Mouse (Mus musculus) midbrain, embryonic 13.5 days (tissue): Measurements from ENCODE around the gene Mrpl38. TPM values are rescaled to one million over a fixed set of nuclear protein-coding genes. Genes with fewer than 3 reads are reported as not detected.

Experiments
- ATAC-seq: fragments of 200-750 bp; cut with Nextera tagmentation; 2 replicates; pipeline ENCODE4 v1.8.0; 2017; ENCODE audit warnings: mild to moderate bottlenecking, moderate TSS enrichment, moderate library complexity
- H3K27ac ChIP-seq: fragments of 300-500 bp; sonication (generic); 2 replicates; pipeline ENCODE4 v1.5.1; 2015; ENCODE audit warnings: inconsistent platforms, mild to moderate bottlenecking, moderate library complexity
- H3K27me3 ChIP-seq: fragments of 300-500 bp; sonication (generic); 2 replicates; pipeline ENCODE4 v1.6.1; 2015; ENCODE audit warnings: mild to moderate bottlenecking, inconsistent platforms
- H3K36me3 ChIP-seq: fragments of 300-500 bp; sonication (generic); 2 replicates; pipeline ENCODE4 v1.6.1; 2015; ENCODE audit warnings: mild to moderate bottlenecking, inconsistent platforms
- H3K4me1 ChIP-seq: fragments of 300-500 bp; sonication (generic); replicated peaks from 2 replicates; pipeline ENCODE4 v1.6.1; 2015; ENCODE audit warnings: inconsistent platforms
- H3K4me2 ChIP-seq: fragments of 300-500 bp; sonication (generic); replicated peaks from 2 replicates; pipeline ENCODE4 v1.6.1; 2015; ENCODE audit warnings: moderate library complexity, mild to moderate bottlenecking, inconsistent platforms
- H3K4me3 ChIP-seq: fragments of 300-500 bp; sonication (generic); replicated peaks from 2 replicates; pipeline ENCODE4 v1.5.1; 2015; ENCODE audit warnings: mild to moderate bottlenecking, inconsistent platforms
- H3K9ac ChIP-seq: fragments of 300-500 bp; sonication (generic); replicated peaks from 2 replicates; pipeline ENCODE4 v1.6.1; 2015; ENCODE audit warnings: mild to moderate bottlenecking, inconsistent platforms
- H3K9me3 ChIP-seq: fragments of 300-500 bp; sonication (generic); 2 replicates; pipeline ENCODE4 v1.6.1; 2016; ENCODE audit warnings: mild to moderate bottlenecking, inconsistent platforms
- whole genome bisulfite sequencing: fragments of 180-500 bp; shearing (Covaris S2); methylation state at CpG from one replicate; pipeline ENCODE4 v1.1.7; 2015; 5-methylcytosine and 5-hydroxymethylcytosine counted together
- polyA plus RNA-seq: library from polyadenylated mRNA; unstranded; fragments of >200 nt; fragmentation: Nextera tagmentation; extraction: Ambion mirVana; gene quantifications from 2 replicates; pipeline ENCODE4 v1.2.1, GENCODE M21; 2015

Gene Mrpl38
- polyA plus RNA-seq = 76.2 and 78.3 TPM in 2 replicates

DNA sequence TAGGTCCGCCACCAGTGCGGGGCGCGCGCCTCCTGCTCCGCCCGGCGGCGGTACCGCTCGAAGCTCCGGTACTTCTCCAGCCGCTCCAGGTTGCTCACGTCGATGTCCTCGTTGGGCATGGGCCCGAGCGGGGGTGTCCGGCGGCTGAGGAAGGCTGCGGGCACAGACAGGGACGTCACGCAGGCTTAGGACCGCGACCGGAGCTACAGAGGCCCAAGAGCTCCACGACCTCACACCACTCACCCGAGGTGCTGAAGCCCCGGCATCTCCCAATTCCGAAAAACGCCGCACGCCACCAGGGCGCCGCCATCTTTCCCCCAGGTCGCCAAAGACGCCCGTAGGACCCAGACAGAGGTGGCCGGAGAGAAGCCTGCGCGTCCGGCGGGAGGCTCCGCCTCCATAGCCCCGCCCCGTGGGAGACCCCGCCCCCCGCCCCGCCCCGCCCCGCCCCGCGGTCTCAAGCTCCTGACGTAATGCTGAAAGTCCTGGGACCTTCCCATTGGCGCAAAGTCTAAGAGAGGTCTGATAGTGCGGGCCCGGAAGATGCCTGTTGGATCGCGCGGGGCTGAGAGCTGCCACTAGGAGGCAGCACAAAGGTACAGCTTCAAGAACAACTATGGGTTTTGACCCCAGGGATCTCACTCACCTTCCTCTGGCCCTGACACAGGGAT, at the start of gene Mrpl38:
Gene Mrpl38, minus strand, starts transcription at position 401 of the 671 bp plus-strand sequence.
- Histone ChIP-seq H3K36me3 (peaks cover 44% of the 10 kb centered on the region), H3K9ac (peak within 1 kb of the TSS; percentile 81), H3K4me3 (peak within 1 kb of the TSS; percentile 71), H3K27ac (peak within 1 kb of the TSS; percentile 58), H3K27me3 (no peaks in the 10 kb centered on the region), H3K4me2 (peak within 1 kb of the TSS; percentile 79), H3K9me3 (no peaks in the 10 kb centered on the region), H3K4me1 (peaks cover 19% of the 10 kb centered on the region)
- peak; percentile 97 for ATAC-seq
- WGBS = under 1% methylated on average over 59 of the region's 60 CpGs

DNA sequence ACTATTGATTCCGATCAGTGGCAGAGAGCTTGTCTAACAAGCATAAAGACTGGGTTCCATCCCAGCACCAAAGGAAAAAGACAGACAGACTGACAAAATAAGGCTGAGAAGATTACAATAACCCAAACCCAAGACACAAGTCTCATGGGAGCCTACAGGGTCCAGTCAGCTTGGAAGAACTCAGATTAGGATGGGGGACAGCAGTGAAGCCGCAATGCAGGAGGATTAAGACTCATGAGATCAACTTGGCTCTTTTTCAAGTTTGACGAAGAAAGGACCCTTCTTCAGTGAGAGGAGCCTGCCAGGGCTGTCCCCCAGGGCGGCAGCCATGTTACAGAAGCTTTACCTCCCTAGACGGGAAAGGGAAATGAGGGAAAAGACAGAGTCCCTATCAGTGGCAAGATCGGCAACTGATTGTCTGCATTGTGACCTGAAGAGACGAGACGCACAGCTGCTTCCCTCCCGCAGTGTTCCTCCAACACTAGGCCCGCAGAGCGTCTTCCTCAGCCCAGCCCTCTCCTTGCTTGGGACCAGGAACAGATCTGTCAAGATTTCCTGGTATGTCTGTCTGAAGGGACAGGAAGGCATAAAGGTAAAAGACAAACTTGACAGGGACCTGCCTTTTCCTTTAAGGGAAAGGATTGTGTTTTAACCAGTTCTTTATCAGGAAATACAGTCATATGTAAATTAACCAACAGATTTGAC, 48.7 kb upstream of the Mrpl38 start:
- 40% methylated on average over 11 of the region's 11 CpGs for WGBS
- Histone ChIP-seq H3K9ac (0 out of 2 replicates have a peak overlapping the region, but pooled peaks have one; percentile 32), H3K27ac (peak overlapping the region; percentile 62)

DNA sequence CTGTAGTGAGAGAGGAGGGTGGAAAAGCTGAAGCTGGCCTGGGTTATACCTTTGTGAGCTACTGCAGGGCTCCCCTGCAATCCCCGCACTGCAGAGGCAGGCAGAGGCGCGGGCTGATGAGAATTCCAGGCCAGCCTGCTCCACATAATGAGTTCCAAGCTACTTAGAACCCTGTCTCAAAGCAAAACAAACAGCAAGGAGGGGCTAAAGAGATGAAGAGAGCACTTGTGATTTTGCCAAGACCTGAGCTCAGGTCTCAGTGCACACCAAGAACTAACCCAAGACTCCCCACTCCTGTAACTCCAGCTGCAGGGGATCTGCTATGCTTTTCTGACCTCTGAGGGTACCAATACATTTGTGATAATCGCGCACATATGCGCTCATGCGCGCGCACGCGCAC, 47.7 kb upstream of the Mrpl38 start:
- no peaks in the 10 kb centered on the region for H3K27me3 ChIP-seq
- no peak overlapping the region for H3K4me2 ChIP-seq
- 90% methylated on average over 11 of the region's 11 CpGs for WGBS
- H3K4me1 ChIP-seq = peaks cover 16% of the 10 kb centered on the region
- no peaks in the 10 kb centered on the region for H3K9me3 ChIP-seq
- peaks cover 80% of the 10 kb centered on the region for H3K36me3 ChIP-seq
- ATAC-seq = no peak
- H3K4me3 ChIP-seq = no peak overlapping the region
- H3K9ac ChIP-seq = no peak overlapping the region
- H3K27ac ChIP-seq = peak overlapping the region; percentile 51; the same call in 1 of the 2 replicates

More for the DNA sequence above, 48.7 kb upstream of the Mrpl38 start:
- ATAC-seq = no peak
- Histone ChIP-seq H3K4me3 (no peak overlapping the region), H3K4me1 (peaks cover 16% of the 10 kb centered on the region), H3K4me2 (no peak overlapping the region), H3K27me3 (no peaks in the 10 kb centered on the region), H3K36me3 (peaks cover 76% of the 10 kb centered on the region), H3K9me3 (no peaks in the 10 kb centered on the region)

DNA sequence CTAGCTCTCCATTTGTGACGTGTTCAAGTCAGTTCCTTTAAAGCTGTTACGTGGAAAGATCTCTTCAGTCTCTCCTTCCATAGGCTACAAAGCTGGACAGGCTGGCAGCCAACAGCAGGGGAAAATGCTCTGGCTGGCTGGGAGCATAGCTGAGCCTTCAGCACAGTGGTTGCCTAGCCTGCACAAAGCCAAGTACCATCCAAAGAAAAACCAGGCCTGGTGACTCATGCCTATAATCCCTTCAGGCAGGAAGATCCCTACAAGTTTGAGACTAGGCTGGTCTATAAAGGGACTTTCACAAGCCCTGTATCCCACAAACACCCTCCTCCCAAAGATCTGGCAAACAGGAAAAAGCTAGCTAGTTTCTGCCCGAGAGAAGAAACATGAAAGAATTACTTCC, 47.2 kb upstream of the Mrpl38 start:
- 85% methylated on average over 3 of the region's 3 CpGs for WGBS
- no peaks in the 10 kb centered on the region for H3K27me3 ChIP-seq
- H3K27ac ChIP-seq = peak overlapping the region; percentile 51; the same call in 1 of the 2 replicates
- H3K9me3 ChIP-seq = no peaks in the 10 kb centered on the region
- H3K36me3 ChIP-seq = peaks cover 79% of the 10 kb centered on the region
- H3K4me3 ChIP-seq = no peak overlapping the region
- no peak overlapping the region for H3K9ac ChIP-seq
- ATAC-seq = no peak
- no peak overlapping the region for H3K4me2 ChIP-seq
- H3K4me1 ChIP-seq = peaks cover 16% of the 10 kb centered on the region

DNA sequence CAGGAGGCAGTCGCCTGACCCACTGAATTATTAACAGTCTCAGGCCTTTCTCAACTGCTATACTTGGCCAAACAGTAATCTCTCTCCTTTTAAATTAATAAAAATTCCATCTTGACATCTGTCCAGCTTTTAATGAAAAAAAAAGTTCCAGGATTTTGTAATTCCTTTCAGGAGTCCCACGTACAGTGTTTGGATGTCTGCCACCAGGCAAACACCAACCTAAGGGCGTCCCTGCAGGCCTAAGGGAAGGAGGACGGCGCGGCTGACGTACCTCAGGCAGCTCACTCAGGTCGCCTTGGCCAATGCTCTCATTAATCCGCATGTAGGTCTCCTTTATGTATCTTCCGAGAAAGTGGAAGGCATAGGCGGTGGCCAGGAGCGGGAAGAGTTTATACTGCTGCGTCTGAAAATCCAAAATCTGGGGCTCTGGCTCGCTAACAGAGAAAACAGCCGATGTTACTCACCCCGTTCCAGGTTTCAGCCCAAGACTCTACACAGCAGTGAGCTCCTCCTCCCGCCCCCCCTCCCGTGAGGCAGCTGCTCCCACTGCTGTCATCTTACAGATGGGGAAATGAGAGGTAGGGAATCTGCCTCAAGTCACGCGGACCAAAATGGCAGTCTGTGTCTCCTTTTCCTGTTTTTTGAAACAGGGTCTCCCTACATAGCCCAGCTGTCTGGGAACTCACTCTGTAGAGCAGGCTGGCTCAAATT, 39.9 kb upstream of the Mrpl38 start:
- H3K36me3 ChIP-seq = peaks cover 94% of the 10 kb centered on the region
- no peak overlapping the region for H3K27ac ChIP-seq
- H3K27me3 ChIP-seq = no peaks in the 10 kb centered on the region
- H3K4me1 ChIP-seq = no peaks in the 10 kb centered on the region
- WGBS = 91% methylated on average over 20 of the region's 20 CpGs
- ATAC-seq = no peak
- H3K4me3 ChIP-seq = no peak overlapping the region
- H3K9ac ChIP-seq = no peak overlapping the region
- no peaks in the 10 kb centered on the region for H3K9me3 ChIP-seq
- no peak overlapping the region for H3K4me2 ChIP-seq

DNA sequence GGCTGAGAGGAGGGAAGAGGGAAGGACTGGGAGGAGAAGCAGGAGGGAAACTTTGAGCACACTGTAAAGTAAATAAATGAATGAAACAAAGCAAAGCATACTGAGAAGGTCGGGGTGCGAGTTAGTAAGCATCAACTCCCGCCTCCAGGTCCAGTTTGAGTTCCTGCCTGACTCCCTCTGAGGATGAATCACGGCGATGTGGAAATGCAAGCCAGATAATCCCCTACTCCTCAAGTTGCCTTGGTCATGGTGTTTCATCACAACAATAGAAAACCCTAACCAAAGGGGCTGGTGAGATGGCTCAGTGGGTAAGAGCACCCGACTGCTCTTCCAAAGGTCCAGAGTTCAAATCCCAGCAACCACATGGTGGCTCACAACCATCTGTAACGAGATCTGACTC, 37.3 kb upstream of the Mrpl38 start:
- peaks cover 96% of the 10 kb centered on the region for H3K36me3 ChIP-seq
- H3K4me1 ChIP-seq = no peaks in the 10 kb centered on the region
- no peak overlapping the region for H3K4me3 ChIP-seq
- H3K27ac ChIP-seq = no peak overlapping the region
- H3K27me3 ChIP-seq = no peaks in the 10 kb centered on the region
- no peaks in the 10 kb centered on the region for H3K9me3 ChIP-seq
- no peak overlapping the region for H3K4me2 ChIP-seq
- H3K9ac ChIP-seq = no peak overlapping the region
- no peak for ATAC-seq
- WGBS = 80% methylated on average over 7 of the region's 7 CpGs

DNA sequence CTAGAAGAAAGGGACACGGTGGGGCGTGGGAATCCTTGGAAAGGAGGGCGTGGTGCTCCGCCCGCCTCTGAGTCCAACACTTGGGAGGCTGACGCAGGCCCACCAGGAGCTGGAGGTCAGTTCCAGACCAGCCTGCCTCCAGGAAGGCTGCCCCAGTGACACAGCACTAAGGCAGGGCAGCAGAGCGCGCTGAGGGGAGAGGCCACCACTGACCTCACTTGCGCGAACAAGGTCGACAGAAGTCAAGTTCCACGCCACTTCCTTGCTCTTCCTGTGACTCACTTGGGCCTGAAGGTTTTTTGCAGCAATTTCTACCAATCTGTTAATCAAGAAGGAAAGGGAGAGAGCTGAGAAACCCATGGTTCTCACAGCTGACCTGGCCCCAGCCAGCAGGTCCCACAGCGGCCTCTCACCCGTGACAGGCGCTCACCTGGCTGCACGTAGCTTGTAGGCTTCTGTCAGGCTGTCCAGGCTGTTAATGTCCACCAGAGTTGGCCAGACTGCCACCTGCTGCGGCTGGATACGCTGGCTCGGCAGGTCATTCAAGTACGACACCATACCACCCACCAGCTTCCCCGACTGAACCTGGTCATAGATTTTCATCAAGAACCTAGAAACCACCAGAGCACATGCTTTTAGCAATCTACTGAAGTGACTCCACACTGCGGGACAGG, 36.2 kb upstream of the Mrpl38 start:
- Histone ChIP-seq H3K36me3 (peaks cover 86% of the 10 kb centered on the region), H3K4me1 (no peaks in the 10 kb centered on the region), H3K4me2 (no peak overlapping the region), H3K4me3 (no peak overlapping the region), H3K9me3 (no peaks in the 10 kb centered on the region), H3K27me3 (no peaks in the 10 kb centered on the region), H3K27ac (no peak overlapping the region), H3K9ac (no peak overlapping the region)
- no peak for ATAC-seq
- 92% methylated on average over 22 of the region's 22 CpGs for WGBS

DNA sequence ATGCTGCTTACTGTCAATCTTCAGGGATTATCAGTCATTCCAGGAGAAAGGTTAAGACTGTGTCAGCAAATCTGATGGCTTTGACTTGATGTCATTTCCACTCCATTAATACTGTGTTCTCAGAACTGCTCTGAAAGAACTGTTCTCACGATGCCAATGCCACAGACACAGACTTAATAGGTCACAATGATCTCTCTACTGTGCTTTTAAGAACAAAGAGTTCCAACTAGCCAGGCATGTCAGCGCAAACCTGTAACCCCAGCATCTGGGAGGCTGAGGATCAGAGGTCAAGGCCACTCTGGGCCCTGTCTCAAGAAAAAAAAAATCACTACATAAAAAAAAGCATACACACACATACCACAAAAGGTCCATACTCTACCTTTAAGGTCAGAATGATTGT, 33.3 kb upstream of the Mrpl38 start:
- H3K27me3 ChIP-seq = no peaks in the 10 kb centered on the region
- H3K4me1 ChIP-seq = peaks cover 7% of the 10 kb centered on the region
- H3K9me3 ChIP-seq = no peaks in the 10 kb centered on the region
- H3K4me3 ChIP-seq = no peak overlapping the region
- no peak overlapping the region for H3K9ac ChIP-seq
- H3K4me2 ChIP-seq = no peak overlapping the region
- 80% methylated on average over 2 of the region's 2 CpGs for WGBS
- H3K36me3 ChIP-seq = peaks cover 58% of the 10 kb centered on the region
- no peak for ATAC-seq
- no peak overlapping the region for H3K27ac ChIP-seq

DNA sequence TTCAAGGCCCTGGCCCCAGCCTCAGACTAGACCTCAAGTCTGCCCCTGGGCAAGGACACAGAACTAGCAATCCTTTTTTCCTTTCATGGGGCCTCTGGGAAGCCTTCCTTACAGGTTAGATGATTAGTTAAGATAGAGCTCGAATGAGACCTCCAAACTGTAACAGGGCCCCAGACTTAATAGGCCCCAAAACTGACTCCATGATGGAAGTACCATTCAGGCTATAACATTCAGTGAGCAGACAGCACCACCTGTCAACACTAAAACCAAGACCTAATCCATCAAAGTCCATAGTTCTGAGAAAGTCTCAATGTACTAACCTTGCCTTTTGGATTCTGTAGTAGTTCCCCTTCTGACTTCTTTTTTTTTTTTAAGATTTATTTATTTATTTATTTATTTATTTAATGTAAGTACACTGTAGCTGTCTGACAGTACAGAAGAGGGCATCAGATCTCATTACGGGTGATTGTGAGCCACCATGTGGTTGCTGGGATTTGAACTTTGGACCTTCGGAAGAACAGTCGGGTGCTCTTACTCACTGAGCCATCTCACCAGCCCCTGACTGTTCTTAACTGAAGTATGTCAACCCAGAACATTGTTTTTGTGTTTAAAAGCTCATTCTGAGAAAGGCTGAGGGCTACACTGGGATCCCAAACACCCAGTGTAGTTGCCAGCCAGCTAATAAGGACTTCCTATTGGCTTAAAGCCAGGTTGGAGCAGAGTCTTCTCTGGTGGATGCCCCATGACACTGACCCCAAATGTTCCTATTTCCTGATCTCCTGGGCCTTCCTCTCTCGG, 31.5 kb upstream of the Mrpl38 start:
- Histone ChIP-seq H3K4me3 (no peak overlapping the region), H3K27me3 (no peaks in the 10 kb centered on the region), H3K27ac (no peak overlapping the region), H3K9ac (no peak overlapping the region), H3K4me1 (peaks cover 17% of the 10 kb centered on the region), H3K9me3 (no peaks in the 10 kb centered on the region), H3K36me3 (peaks cover 47% of the 10 kb centered on the region), H3K4me2 (no peak overlapping the region)
- 92% methylated on average over 5 of the region's 5 CpGs for WGBS
- no peak for ATAC-seq

DNA sequence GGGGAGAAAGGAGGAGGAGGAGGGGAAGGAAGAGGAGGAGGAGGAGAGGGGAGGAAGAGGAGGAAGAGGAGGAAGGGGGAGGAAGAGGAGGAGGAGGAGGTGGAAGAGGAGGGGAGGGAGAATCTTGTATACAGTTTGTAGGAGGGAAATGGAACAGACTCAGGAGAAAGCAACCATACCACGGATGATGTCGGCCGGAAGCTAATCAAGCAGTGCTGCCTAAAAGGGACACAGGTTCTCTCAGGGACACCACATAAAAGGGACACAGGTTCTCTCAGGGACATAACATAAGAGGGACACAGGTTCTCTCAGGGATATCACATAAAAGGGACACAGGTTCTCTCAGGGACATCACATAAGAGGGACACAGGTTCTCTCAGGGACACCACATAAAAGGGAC, 30.5 kb upstream of the Mrpl38 start:
- Histone ChIP-seq H3K4me1 (peaks cover 17% of the 10 kb centered on the region), H3K36me3 (peaks cover 47% of the 10 kb centered on the region), H3K9ac (no peak overlapping the region), H3K4me3 (no peak overlapping the region), H3K9me3 (no peaks in the 10 kb centered on the region), H3K4me2 (no peak overlapping the region), H3K27ac (no peak overlapping the region), H3K27me3 (no peaks in the 10 kb centered on the region)
- no peak for ATAC-seq
- 89% methylated on average over 3 of the region's 3 CpGs for WGBS

DNA sequence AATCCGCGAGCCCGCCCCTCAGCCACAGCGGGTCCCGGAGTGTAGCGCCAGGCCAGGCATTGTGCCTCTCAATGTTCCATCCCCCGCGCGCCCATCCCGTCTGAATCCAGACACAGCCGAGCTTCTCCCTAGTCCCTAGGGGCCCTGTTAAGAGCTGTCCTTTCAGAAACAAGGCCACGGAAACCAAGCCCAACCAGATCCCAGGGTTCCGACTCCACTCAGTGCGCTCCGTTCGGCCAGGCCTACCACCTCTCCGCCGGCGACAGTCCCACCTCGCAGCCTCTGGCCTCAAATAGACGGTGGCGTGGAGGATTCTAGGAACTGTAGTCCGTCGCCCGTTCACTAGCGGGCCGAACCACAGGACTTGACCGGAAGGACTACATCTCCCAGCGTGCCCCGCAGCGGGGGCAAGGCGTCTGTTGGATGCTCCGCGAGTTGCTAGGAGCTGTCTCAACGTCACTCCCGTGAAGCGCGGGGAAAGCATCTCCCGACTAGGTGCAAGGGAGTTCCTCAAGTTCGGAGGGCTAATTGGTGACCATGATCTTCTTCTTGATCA, 29.3 kb upstream of the Mrpl38 start, which contains the start of gene Fbf1:
Gene Fbf1, minus strand, starts transcription at position 283 of the 556 bp plus-strand sequence.
- no peaks in the 10 kb centered on the region for H3K27me3 ChIP-seq
- no peaks in the 10 kb centered on the region for H3K9me3 ChIP-seq
- WGBS = under 1% methylated on average over 40 of the region's 40 CpGs
- peaks cover 20% of the 10 kb centered on the region for H3K4me1 ChIP-seq
- ATAC-seq = peak; percentile 99
- H3K9ac ChIP-seq = peak within 1 kb of the TSS; percentile 90
- peak within 1 kb of the TSS; percentile 71 for H3K4me2 ChIP-seq
- H3K4me3 ChIP-seq = peak within 1 kb of the TSS; percentile 82
- peaks cover 46% of the 10 kb centered on the region for H3K36me3 ChIP-seq
- H3K27ac ChIP-seq = peak within 1 kb of the TSS; percentile 95
